Mouse (Mus musculus) embryonic facial prominence, embryonic 15.5 days (tissue): ENCODE data around the gene Atp5j2. TPM values are rescaled to one million over a fixed set of nuclear protein-coding genes. Genes with fewer than 3 reads are reported as not detected.
A peak's percentile ranks its signal among the peaks of the same experiment; 100 is the strongest.
"Not testable (repeated sequence)": the region's sequence is repeated elsewhere in the genome, so short reads cannot be mapped to it uniquely, and the experiment has no call there.

ENCODE experiments used
- ATAC-seq: fragments of 200-750 bp; cut with Nextera tagmentation; 2 replicates; pipeline ENCODE4 v1.8.0; 2017; ENCODE audit warnings: low read depth, moderate TSS enrichment; ENCODE audit not compliant: insufficient number of reproducible peaks, low FRiP score, low TSS enrichment
- H3K27ac ChIP-seq: fragments of 300-500 bp; sonication (generic); replicated peaks from 2 replicates; pipeline ENCODE4 v1.5.1; 2015; ENCODE audit warnings: mild to moderate bottlenecking, inconsistent platforms
- H3K27me3 ChIP-seq: fragments of 300-500 bp; sonication (generic); 2 replicates; pipeline ENCODE4 v1.6.1; 2015; ENCODE audit warnings: inconsistent platforms
- H3K36me3 ChIP-seq: fragments of 300-500 bp; sonication (generic); 2 replicates; pipeline ENCODE4 v1.6.1; 2015; ENCODE audit warnings: mild to moderate bottlenecking, inconsistent platforms
- H3K4me1 ChIP-seq: fragments of 300-500 bp; sonication (generic); 2 replicates; pipeline ENCODE4 v1.6.1; 2015; ENCODE audit warnings: inconsistent platforms
- H3K4me2 ChIP-seq: fragments of 300-500 bp; sonication (generic); replicated peaks from 2 replicates; pipeline ENCODE4 v1.6.1; 2015; ENCODE audit warnings: mild to moderate bottlenecking, inconsistent platforms
- H3K4me3 ChIP-seq: fragments of 300-500 bp; sonication (generic); replicated peaks from 2 replicates; pipeline ENCODE4 v1.5.1; 2015; ENCODE audit warnings: mild to moderate bottlenecking, inconsistent platforms
- H3K9ac ChIP-seq: fragments of 300-500 bp; sonication (generic); 2 replicates; pipeline ENCODE4 v1.6.1; 2015; ENCODE audit warnings: inconsistent platforms
- H3K9me3 ChIP-seq: fragments of 300-500 bp; sonication (generic); replicated peaks from 2 replicates; pipeline ENCODE4 v1.6.1; 2016; ENCODE audit warnings: inconsistent platforms
- WGBS: fragments of 180-500 bp; shearing (Covaris S2); methylation state at CpG from one replicate; pipeline ENCODE4 v1.1.7; 2015; 5-methylcytosine and 5-hydroxymethylcytosine counted together
- polyA plus RNA-seq: library from polyadenylated mRNA; unstranded; fragments of >200 nt; fragmentation: Nextera tagmentation; extraction: Ambion mirVana; gene quantifications from 2 replicates; pipeline ENCODE4 v1.2.1, GENCODE M21; 2015

Gene Atp5j2
- polyA plus RNA-seq = 616 and 640 TPM in 2 replicates

- ATAC-seq = no peak
- Histone ChIP-seq H3K36me3 (peaks cover 48% of the 10 kb centered on the region), H3K4me2 (peak within 1 kb of the TSS; percentile 68), H3K9ac (peak within 1 kb of the TSS; percentile 85), H3K4me1 (peaks cover 18% of the 10 kb centered on the region), H3K27me3 (no peaks in the 10 kb centered on the region), H3K27ac (peak within 1 kb of the TSS; percentile 79), H3K9me3 (no peaks in the 10 kb centered on the region), H3K4me3 (peak within 1 kb of the TSS; percentile 78)
- 89% methylated on average over 2 of the region's 2 CpGs for WGBS
Observed at GRCm38 (mm10) chr5:145191962-145192361, at the start of gene Atp5j2. TSS of gene Atp5j2 (minus strand) at chr5:145192062.

- Histone ChIP-seq H3K27ac (no peak overlapping the region), H3K4me2 (no peak overlapping the region), H3K9me3 (no peaks in the 10 kb centered on the region), H3K27me3 (no peaks in the 10 kb centered on the region), H3K36me3 (peaks cover 53% of the 10 kb centered on the region), H3K4me1 (peaks cover 13% of the 10 kb centered on the region), H3K4me3 (no peak overlapping the region), H3K9ac (no peak overlapping the region)
- no peak for ATAC-seq
Observed at GRCm38 (mm10) chr5:145234636-145235035, 42.8 kb upstream of the Atp5j2 start.

- Histone ChIP-seq H3K9me3 (no peaks in the 10 kb centered on the region), H3K36me3 (peaks cover 31% of the 10 kb centered on the region), H3K27ac (peak overlapping the region; percentile 89), H3K4me3 (peak overlapping the region; percentile 97), H3K4me2 (peak overlapping the region; percentile 74), H3K4me1 (peaks cover 13% of the 10 kb centered on the region), H3K9ac (peak overlapping the region; percentile 98), H3K27me3 (no peaks in the 10 kb centered on the region)
- ATAC-seq = peak; percentile 74
- WGBS = under 1% methylated on average over 42 of the region's 49 CpGs
Observed at GRCm38 (mm10) chr5:145231893-145232411, 40.1 kb upstream of the Atp5j2 start.

- under 1% methylated on average over 42 of the region's 42 CpGs for WGBS
Observed at GRCm38 (mm10) chr5:145231367-145231871, 39.6 kb upstream of the Atp5j2 start, which contains the start of gene Zfp655. TSS of gene Zfp655 (plus strand) at chr5:145231715.

GRCm38 (mm10) chr5:145230641-145231040, 38.8 kb upstream of the Atp5j2 start:
- H3K9me3 ChIP-seq = no peaks in the 10 kb centered on the region
- H3K4me3 ChIP-seq = peak overlapping the region; percentile 97; the same call in 1 of the 2 replicates
- ATAC-seq = no peak
- no peak overlapping the region for H3K9ac ChIP-seq
- peaks cover 24% of the 10 kb centered on the region for H3K36me3 ChIP-seq
- no peak overlapping the region for H3K27ac ChIP-seq
- H3K4me1 ChIP-seq = peaks cover 13% of the 10 kb centered on the region
- WGBS = 80% methylated on average over 4 of the region's 4 CpGs
- no peaks in the 10 kb centered on the region for H3K27me3 ChIP-seq
- H3K4me2 ChIP-seq = peak overlapping the region; percentile 74; the same call in 1 of the 2 replicates

More at GRCm38 (mm10) chr5:145231367-145231871, 39.6 kb upstream of the Atp5j2 start, which contains the start of gene Zfp655:
- Histone ChIP-seq H3K4me2 (peak within 1 kb of the TSS; percentile 74), H3K27me3 (no peaks in the 10 kb centered on the region), H3K4me3 (peak within 1 kb of the TSS; percentile 97), H3K9me3 (no peaks in the 10 kb centered on the region), H3K27ac (peak within 1 kb of the TSS; percentile 89), H3K4me1 (peaks cover 13% of the 10 kb centered on the region), H3K36me3 (peaks cover 30% of the 10 kb centered on the region), H3K9ac (peak within 1 kb of the TSS; percentile 98)
- ATAC-seq = peak; percentile 98

- H3K9me3 ChIP-seq, H3K27ac ChIP-seq, H3K9ac ChIP-seq, H3K4me2 ChIP-seq, H3K4me3 ChIP-seq, ATAC-seq, H3K27me3 ChIP-seq: not testable (repeated sequence)
- H3K4me1 ChIP-seq = peaks cover 13% of the 10 kb centered on the region
- WGBS = 87% methylated on average over 6 of the region's 6 CpGs
- H3K36me3 ChIP-seq = peaks cover 10% of the 10 kb centered on the region
Observed at GRCm38 (mm10) chr5:145229283-145229682, 37.4 kb upstream of the Atp5j2 start.

- Histone ChIP-seq H3K4me3 (no peak overlapping the region), H3K36me3 (peaks cover 6% of the 10 kb centered on the region), H3K9me3 (no peaks in the 10 kb centered on the region), H3K9ac (no peak overlapping the region), H3K27me3 (no peaks in the 10 kb centered on the region), H3K4me2 (no peak overlapping the region), H3K4me1 (0 out of 2 replicates have a peak, but pooled peaks cover 6% of the 10 kb centered on the region), H3K27ac (no peak overlapping the region)
- ATAC-seq = no peak
- 55% methylated on average over 2 of the region's 2 CpGs for WGBS
Observed at GRCm38 (mm10) chr5:145226453-145226852, 34.6 kb upstream of the Atp5j2 start.

- ATAC-seq = no peak
- Histone ChIP-seq H3K4me3 (no peak overlapping the region), H3K9me3 (no peaks in the 10 kb centered on the region), H3K27me3 (no peaks in the 10 kb centered on the region), H3K36me3 (peaks cover 33% of the 10 kb centered on the region), H3K4me1 (no peaks in the 10 kb centered on the region), H3K9ac (no peak overlapping the region), H3K4me2 (no peak overlapping the region), H3K27ac (no peak overlapping the region)
- WGBS = 81% methylated on average over 12 of the region's 12 CpGs
Observed at GRCm38 (mm10) chr5:145223395-145223794, 31.5 kb upstream of the Atp5j2 start.

- H3K27me3 ChIP-seq = no peaks in the 10 kb centered on the region
- no peaks in the 10 kb centered on the region for H3K9me3 ChIP-seq
- H3K27ac ChIP-seq = no peak overlapping the region
- peaks cover 39% of the 10 kb centered on the region for H3K36me3 ChIP-seq
- no peaks in the 10 kb centered on the region for H3K4me1 ChIP-seq
- WGBS = 83% methylated on average over 5 of the region's 5 CpGs
- no peak overlapping the region for H3K4me3 ChIP-seq
- no peak overlapping the region for H3K9ac ChIP-seq
- no peak overlapping the region for H3K4me2 ChIP-seq
- ATAC-seq = 0 out of 2 replicates have a peak, but pooled peaks have one; percentile 34
Observed at GRCm38 (mm10) chr5:145222840-145223239, 31.0 kb upstream of the Atp5j2 start.

- Histone ChIP-seq H3K36me3 (peaks cover 47% of the 10 kb centered on the region), H3K4me2 (no peak overlapping the region), H3K4me3 (no peak overlapping the region), H3K4me1 (no peaks in the 10 kb centered on the region), H3K27me3 (no peaks in the 10 kb centered on the region), H3K9me3 (no peaks in the 10 kb centered on the region), H3K27ac (no peak overlapping the region), H3K9ac (no peak overlapping the region)
- ATAC-seq = no peak
- 92% methylated on average over 8 of the region's 8 CpGs for WGBS
Observed at GRCm38 (mm10) chr5:145219981-145220380, 28.1 kb upstream of the Atp5j2 start.

- H3K9ac ChIP-seq = no peak overlapping the region
- H3K4me3 ChIP-seq = no peak overlapping the region
- H3K4me1 ChIP-seq = no peaks in the 10 kb centered on the region
- H3K27ac ChIP-seq = no peak overlapping the region
- H3K4me2 ChIP-seq = no peak overlapping the region
- 94% methylated on average over 20 of the region's 20 CpGs for WGBS
- H3K9me3 ChIP-seq = no peaks in the 10 kb centered on the region
- peaks cover 58% of the 10 kb centered on the region for H3K36me3 ChIP-seq
- H3K27me3 ChIP-seq = no peaks in the 10 kb centered on the region
- ATAC-seq = no peak
Observed at GRCm38 (mm10) chr5:145218671-145219070, 26.8 kb upstream of the Atp5j2 start.

GRCm38 (mm10) chr5:145218206-145218605, 26.3 kb upstream of the Atp5j2 start:
- Histone ChIP-seq H3K9me3 (no peaks in the 10 kb centered on the region), H3K9ac (no peak overlapping the region), H3K27me3 (no peaks in the 10 kb centered on the region), H3K4me2 (no peak overlapping the region), H3K4me1 (no peaks in the 10 kb centered on the region), H3K27ac (no peak overlapping the region), H3K4me3 (no peak overlapping the region), H3K36me3 (peaks cover 63% of the 10 kb centered on the region)
- WGBS = 94% methylated on average over 21 of the region's 21 CpGs
- no peak for ATAC-seq
